Mouse (Mus musculus): ENCODE results near the gene Apoa2.

Apoa2 gene

GRCm38 (mm10) chr1:171205704-171206493 lies 19.0 kb upstream of the Apoa2 start:
- peak; percentile 74 for DNase-seq (ENCODE audit: low read depth)

- no peak for DNase-seq (ENCODE audit: low read depth)
These were observed 15.4 kb upstream of the Apoa2 start for GRCm38 (mm10) chr1:171209409-171209808.

- no peak for DNase-seq (ENCODE audit: low read depth)
These were observed 12.0 kb upstream of the Apoa2 start for GRCm38 (mm10) chr1:171212854-171213253.

GRCm38 (mm10) chr1:171213801-171214496 lies 10.9 kb upstream of the Apoa2 start, which contains the start of gene Nr1i3:
Gene Nr1i3 (plus strand): TSS chr1:171213970.
- DNase-seq (ENCODE audit: low read depth) = no peak

- DNase-seq (ENCODE audit: low read depth) = no peak
These were observed 8.5 kb upstream of the Apoa2 start for GRCm38 (mm10) chr1:171216241-171216955.

- DNase-seq (ENCODE audit: low read depth) = peak; percentile 87
These were observed 4.0 kb upstream of the Apoa2 start for GRCm38 (mm10) chr1:171220871-171221270.

GRCm38 (mm10) chr1:171221281-171222193 lies 3.3 kb upstream of the Apoa2 start:
- DNase-seq (ENCODE audit: low read depth) = peak; percentile 23

- peak; percentile 100 for DNase-seq (ENCODE audit: low read depth)
These were observed 2.4 kb upstream of the Apoa2 start, which contains the start of gene Tomm40l for GRCm38 (mm10) chr1:171222238-171223155. Gene Tomm40l (minus strand): TSS chr1:171222514.

GRCm38 (mm10) chr1:171223168-171223567 lies 1.7 kb upstream of the Apoa2 start:
- DNase-seq (ENCODE audit: low read depth) = peak; percentile 39

GRCm38 (mm10) chr1:171223796-171224195 lies 1.1 kb upstream of the Apoa2 start:
- DNase-seq (ENCODE audit: low read depth) = peak; percentile 21

- DNase-seq (ENCODE audit: low read depth) = no peak
These were observed 1.9 kb downstream of the Apoa2 start for GRCm38 (mm10) chr1:171226780-171227179.

- DNase-seq (ENCODE audit: low read depth) = no peak
These were observed 3.0 kb downstream of the Apoa2 start for GRCm38 (mm10) chr1:171227879-171228278.

- DNase-seq (ENCODE audit: low read depth) = no peak
These were observed 4.9 kb downstream of the Apoa2 start for GRCm38 (mm10) chr1:171229750-171230149.

GRCm38 (mm10) chr1:171230215-171230614 lies 5.4 kb downstream of the Apoa2 start:
- no peak for DNase-seq (ENCODE audit: low read depth)

- DNase-seq (ENCODE audit: low read depth) = peak; percentile 96
These were observed 7.0 kb downstream of the Apoa2 start for GRCm38 (mm10) chr1:171231844-171232243.

- DNase-seq (ENCODE audit: low read depth) = no peak
These were observed 7.5 kb downstream of the Apoa2 start for GRCm38 (mm10) chr1:171232348-171232747.

GRCm38 (mm10) chr1:171232800-171233730 lies 8.2 kb downstream of the Apoa2 start:
- peak; percentile 54 for DNase-seq (ENCODE audit: low read depth)

- peak; percentile 91 for DNase-seq (ENCODE audit: low read depth)
These were observed 9.3 kb downstream of the Apoa2 start, which contains the start of gene Fcer1g for GRCm38 (mm10) chr1:171234126-171234525. Gene Fcer1g (minus strand): TSS chr1:171234365.

GRCm38 (mm10) chr1:171234538-171234937 lies 9.7 kb downstream of the Apoa2 start:
- no peak for DNase-seq (ENCODE audit: low read depth)

All from 416B (cell line).